Mouse (Mus musculus) heart, adult 2 months (tissue): ENCODE measurements around the gene Gpha2.

Experiments
- CTCF ChIP-seq: fragments of 200-600 bp; IDR thresholded peaks from 2 replicates; pipeline ENCODE4 v1.8.1; 2022; ENCODE audit warnings: antibody characterized with exemption, mild to moderate bottlenecking, moderate library complexity
- EP300 ChIP-seq: fragments of 200-500 bp; IDR thresholded peaks from 2 replicates; pipeline ENCODE4 v1.6.1; 2011; ENCODE audit warnings: low read depth, low read length, control low read depth; ENCODE audit not compliant: insufficient read depth
- POLR2A ChIP-seq: fragments of 200-500 bp; IDR thresholded peaks from 2 replicates; pipeline ENCODE4 v1.6.1; 2011; ENCODE audit warnings: mild to moderate bottlenecking, low read depth, low read length, control low read depth; ENCODE audit not compliant: insufficient read depth

DNA sequence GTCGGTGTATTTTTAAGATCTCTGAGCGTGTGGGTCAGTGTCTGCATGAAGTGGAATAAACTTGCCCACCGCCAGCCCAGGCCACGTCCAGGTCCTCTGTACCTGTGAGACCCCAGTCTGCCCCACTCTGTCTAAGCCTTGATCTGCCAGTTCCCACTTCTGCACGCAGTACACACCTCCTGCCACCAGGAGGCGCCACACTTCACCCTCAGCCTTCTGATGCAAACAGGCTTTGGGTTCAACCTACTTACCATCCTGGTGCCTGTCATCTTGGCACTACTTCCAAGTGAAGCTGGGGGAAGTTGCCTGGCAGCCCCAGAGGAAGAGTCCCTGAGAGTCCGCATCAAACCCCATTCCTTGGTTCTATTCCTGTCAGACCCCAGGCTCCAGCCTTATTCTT is 36.0 kb downstream of the Gpha2 start:
- no peak; the same call in 1 of the 2 replicates for TF ChIP-seq CTCF
- peak; percentile 91 for TF ChIP-seq EP300
- no peak for TF ChIP-seq POLR2A
